Mouse (Mus musculus) Patski (cell line): Measurements from ENCODE around the gene Ifi47. TPM values are rescaled to one million over a fixed set of nuclear protein-coding genes. Genes with fewer than 3 reads are reported as not detected.

Source experiments
- ATAC-seq: fragments of 100-300 bp; one replicate; pipeline ENCODE4 v1.8.0; 2021
- CTCF ChIA-PET: fragments of 350-600 bp; sonication (Branson Sonifier 250); formaldehyde crosslinking; loops from one replicate; lab custom pipeline; 2022; ENCODE audit warnings: inconsistent platforms; lab: Charles Lee
- POLR2A ChIA-PET: fragments of 350-600 bp; sonication (Branson Sonifier 250); formaldehyde crosslinking; loops from one replicate; lab custom pipeline; 2022; ENCODE audit warnings: antibody characterized with exemption, inconsistent platforms; lab: Charles Lee
- DNase-seq: peaks from one replicate; pipeline ENCODE4 v3.0.0-alpha.2; 2011; ENCODE audit warnings: low read depth, low spot score
- H3K27me3 ChIP-seq: fragments of 371-371 bp; one replicate; pipeline ENCODE4 v1.5.1; 2021
- CTCF ChIP-seq: fragments of 100-300 bp; IDR thresholded peaks from one replicate; pipeline ENCODE4 v1.5.1; 2021
- in situ Hi-C: fragments of 300-500 bp; cut with MboI; formaldehyde crosslinking; loops from 3 replicates; pipeline ENCODE4 v1.11.1; 2018; ENCODE audit warnings: low pct_unique_long_range_greater_than_20kb, mixed read lengths
- polyA plus RNA-seq: library from polyadenylated mRNA; unstranded; gene quantifications from one replicate; pipeline ENCODE4 v1.2.3, GENCODE M21; 2021

Ifi47 gene
- polyA plus RNA-seq, 1 experiment from 2014 or later, result 0.81 TPM

GRCm38 (mm10) chr11:49101500-49101899 is 25.1 kb downstream of the Ifi47 start:
- ChIA-PET CTCF (interaction anchor here (1.7 to 2.4 kb wide), 3 partner anchors 10 to 243 kb away, joined by 3 to 8 read pairs (median 8); no protein-coding TSS in a partner anchor), POLR2A (interaction anchor here (1.0 kb wide), 1 partner anchor 16 kb away, joined by 3 read pairs; no protein-coding TSS in a partner anchor)
- DNase-seq, result no peak
- in situ Hi-C loops, result no loop called here
- no peak for TF ChIP-seq CTCF
- ATAC-seq, result no peak
- no peaks in the 10 kb centered on the region for H3K27me3 ChIP-seq

- CTCF ChIA-PET, result interaction anchor here (0.7 to 2.7 kb wide), 7 partner anchors 12 to 244 kb away, joined by 3 to 22 read pairs (median 4); partner anchors contain the start of gene Irgm1
Measured at GRCm38 (mm10) chr11:49103047-49103693, 26.8 kb downstream of the Ifi47 start.

GRCm38 (mm10) chr11:49105752-49106151 is 29.4 kb downstream of the Ifi47 start:
- in situ Hi-C loops, result loop anchor here (5.0 kb wide), 1 partner anchor 167 kb away; no protein-coding TSS in a partner anchor
- H3K27me3 ChIP-seq, result peaks cover 5% of the 10 kb centered on the region
- CTCF ChIA-PET, result no interaction called here
- POLR2A ChIA-PET, result no interaction called here
- TF ChIP-seq CTCF, result no peak
- DNase-seq (no peak), ATAC-seq (no peak)

More at GRCm38 (mm10) chr11:49103047-49103693, 26.8 kb downstream of the Ifi47 start:
- POLR2A ChIA-PET, result no interaction called here
- no peaks in the 10 kb centered on the region for H3K27me3 ChIP-seq
- ATAC-seq, result peak; percentile 71
- DNase-seq, result no peak
- TF ChIP-seq CTCF, result peak; percentile 91
- in situ Hi-C loops, result no loop called here

GRCm38 (mm10) chr11:49107650-49108537 is 31.5 kb downstream of the Ifi47 start:
- in situ Hi-C loops, result loop anchor here (5.0 kb wide), 1 partner anchor 164 kb away; no protein-coding TSS in a partner anchor
- ChIA-PET CTCF (interaction anchor here (0.6 to 4.5 kb wide), 9 partner anchors 12 to 320 kb away, joined by 3 to 21 read pairs (median 3); partner anchors contain the start of gene Irgm1), POLR2A (interaction anchor here (0.5 kb wide), 1 partner anchor 318 kb away, joined by 5 read pairs; no protein-coding TSS in a partner anchor)
- TF ChIP-seq CTCF, result no peak
- ATAC-seq, result no peak
- no peak for DNase-seq
- peaks cover 10% of the 10 kb centered on the region for H3K27me3 ChIP-seq

- ATAC-seq, result no peak
- peak; percentile 76 for TF ChIP-seq CTCF
- H3K27me3 ChIP-seq, result peaks cover 10% of the 10 kb centered on the region
- CTCF ChIA-PET, result interaction anchor here (1.0 to 4.5 kb wide), 12 partner anchors 12 to 334 kb away, joined by 3 to 21 read pairs (median 4); partner anchors contain the start of gene Irgm1
- POLR2A ChIA-PET, result interaction anchor here (0.5 kb wide), 1 partner anchor 319 kb away, joined by 5 read pairs; no protein-coding TSS in a partner anchor
- no peak for DNase-seq
- in situ Hi-C loops, result loop anchor here (5.0 kb wide), 1 partner anchor 163 kb away; no protein-coding TSS in a partner anchor
Measured at GRCm38 (mm10) chr11:49108833-49109232, 32.4 kb downstream of the Ifi47 start.

- no peak for DNase-seq
- CTCF ChIA-PET, result interaction anchor here (4.5 kb wide), 1 partner anchor 252 kb away, joined by 21 read pairs; no protein-coding TSS in a partner anchor
- no peak for TF ChIP-seq CTCF
- POLR2A ChIA-PET, result no interaction called here
- peaks cover 15% of the 10 kb centered on the region for H3K27me3 ChIP-seq
- ATAC-seq, result no peak
- in situ Hi-C loops, result loop anchor here (10.0 kb wide), 1 partner anchor 326 kb away; no protein-coding TSS in a partner anchor
Measured at GRCm38 (mm10) chr11:49111000-49111399, 34.6 kb downstream of the Ifi47 start.

- peaks cover 21% of the 10 kb centered on the region for H3K27me3 ChIP-seq
- no peak for ATAC-seq
Measured at GRCm38 (mm10) chr11:49112624-49113219, 36.3 kb downstream of the Ifi47 start.

GRCm38 (mm10) chr11:49114158-49114557 is 37.8 kb downstream of the Ifi47 start:
- CTCF ChIA-PET, result interaction anchor here (1.0 kb wide), 1 partner anchor 339 kb away, joined by 3 read pairs; no protein-coding TSS in a partner anchor
- POLR2A ChIA-PET, result no interaction called here
- TF ChIP-seq CTCF, result no peak
- no peak for DNase-seq
- ATAC-seq, result no peak
- in situ Hi-C loops, result loop anchor here (10.0 kb wide), 1 partner anchor 329 kb away; no protein-coding TSS in a partner anchor
- H3K27me3 ChIP-seq, result peaks cover 27% of the 10 kb centered on the region

More at GRCm38 (mm10) chr11:49112624-49113219, 36.3 kb downstream of the Ifi47 start:
- DNase-seq, result no peak
- TF ChIP-seq CTCF, result no peak
- in situ Hi-C loops, result loop anchor here (10.0 kb wide), 1 partner anchor 328 kb away; no protein-coding TSS in a partner anchor
- ChIA-PET CTCF (interaction anchor here (1.1 kb wide), 1 partner anchor 337 kb away, joined by 3 read pairs; no protein-coding TSS in a partner anchor), POLR2A (no interaction called here)

- DNase-seq (no peak), ATAC-seq (no peak)
- in situ Hi-C loops, result loop anchor here (10.0 kb wide), 1 partner anchor 330 kb away; no protein-coding TSS in a partner anchor
- peaks cover 33% of the 10 kb centered on the region for H3K27me3 ChIP-seq
- CTCF ChIA-PET, result interaction anchor here (1.0 kb wide), 1 partner anchor 340 kb away, joined by 3 read pairs; no protein-coding TSS in a partner anchor
- POLR2A ChIA-PET, result no interaction called here
- no peak for TF ChIP-seq CTCF
Measured at GRCm38 (mm10) chr11:49114774-49115173, 38.4 kb downstream of the Ifi47 start, which contains the start of gene Olfr1396. Gene Olfr1396, minus strand, starts transcription at chr11:49114874.
